Mouse (Mus musculus) bone marrow macrophage, adult 2 months (primary cell): ENCODE measurements around the gene Cep295nl.

Experiments used
- CTCF ChIP-seq: IDR thresholded peaks from 2 replicates; pipeline ENCODE4 v1.5.1; 2012; ENCODE audit warnings: low read depth, mild to moderate bottlenecking, low read length, moderate library complexity
- POLR2A ChIP-seq: IDR thresholded peaks from 2 replicates; pipeline ENCODE4 v1.6.1; 2012; ENCODE audit warnings: mild to moderate bottlenecking, low read depth, low read length, borderline replicate concordance

DNA sequence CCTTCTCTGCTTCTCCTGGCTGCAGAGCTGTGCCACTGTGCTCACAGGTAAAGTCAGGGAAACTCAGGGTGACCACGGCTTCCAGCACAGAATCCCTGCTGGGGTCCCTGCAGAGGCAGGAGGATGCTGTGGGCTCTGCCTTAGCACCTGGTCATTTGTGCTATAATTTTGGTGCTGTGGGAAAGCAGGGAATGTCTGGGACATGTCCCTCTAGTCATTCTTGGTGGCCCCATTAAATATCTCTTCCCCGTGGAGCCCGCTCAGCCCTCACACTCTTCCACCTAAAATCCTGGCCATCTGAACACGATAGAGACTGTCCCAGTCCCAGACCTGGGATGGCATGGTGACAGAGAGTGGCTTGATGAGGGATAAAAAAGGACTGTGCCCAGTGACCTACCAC, 21.7 kb upstream of the Cep295nl start:
- TF ChIP-seq CTCF (no peak), POLR2A (no peak)
